Mouse (Mus musculus) adrenal gland, adult 8-10 months (tissue): ENCODE results near the gene Rock2. TPM values are rescaled to one million over a fixed set of nuclear protein-coding genes. Genes with fewer than 3 reads are reported as not detected.

Experiments used
- DNase-seq: peaks from one replicate; pipeline ENCODE4 v3.0.0; 2022
- total RNA-seq, 4 experiments: library from RNA; stranded (reverse); gene quantifications; 2 replicates each; pipeline ENCODE4 v1.2.4; 2022

The Rock2 gene
- total RNA-seq, 4 experiments from 2014 or later: 75.8 to 109 (median 89.6) TPM

DNA sequence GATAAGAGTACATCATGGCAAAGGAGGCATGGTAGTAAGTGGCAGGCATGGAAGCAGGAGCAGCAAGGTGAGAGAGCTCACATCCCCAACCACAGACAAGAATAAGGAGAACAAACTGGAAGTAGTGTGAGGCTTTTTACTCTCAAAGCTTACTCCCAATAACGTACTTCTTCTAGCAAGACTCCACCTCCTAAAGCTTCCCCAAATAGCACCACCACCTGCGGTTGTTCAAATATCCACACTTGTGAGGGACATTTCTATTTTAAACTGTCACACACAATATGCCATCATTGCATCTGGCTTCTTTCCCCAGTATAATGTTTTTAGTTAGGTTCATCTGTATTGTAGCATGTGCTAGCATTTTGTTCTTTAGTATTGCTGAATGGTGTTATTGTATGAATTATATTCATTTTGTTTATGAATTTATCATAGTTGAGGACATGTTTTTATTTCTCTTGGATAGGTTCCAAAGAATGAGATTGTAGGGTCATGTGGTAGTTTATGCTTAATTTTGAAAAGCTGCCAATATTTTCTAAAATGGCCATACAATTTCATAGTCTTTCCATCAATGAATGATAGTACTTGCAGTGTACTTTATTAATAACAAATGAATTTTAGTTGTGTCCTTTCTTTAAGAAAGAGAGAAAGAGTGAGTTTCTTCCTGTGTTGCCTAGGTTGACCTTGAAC lies 9.4 kb downstream of the Rock2 start:
- no peak for DNase-seq

DNA sequence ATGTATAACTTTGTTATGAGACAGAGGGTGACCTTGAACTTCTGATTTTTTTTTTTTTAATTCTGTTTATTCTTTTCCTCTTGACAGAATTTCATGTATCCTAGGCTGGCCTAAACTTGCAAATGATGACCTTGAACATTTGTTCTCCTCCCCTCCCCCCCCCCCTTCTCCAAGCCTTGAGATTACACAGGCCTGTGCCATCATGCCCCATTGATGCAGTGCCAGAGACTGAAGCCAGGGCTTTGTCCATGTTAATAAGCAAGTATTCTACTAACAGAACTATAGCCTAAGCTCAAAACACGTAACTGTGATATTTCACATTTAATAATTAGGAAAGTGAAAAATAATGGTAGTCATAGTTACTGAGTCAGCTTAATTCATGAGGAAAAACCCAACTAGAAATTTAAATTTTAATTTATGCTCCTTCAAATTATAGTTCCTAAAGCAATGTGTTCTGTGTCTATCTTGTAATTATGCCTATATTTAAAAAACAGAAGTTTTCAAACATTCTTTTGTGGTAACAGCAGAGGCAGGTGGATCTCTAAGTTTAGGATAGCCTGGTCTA lies 12.7 kb downstream of the Rock2 start:
- DNase-seq: no peak

DNA sequence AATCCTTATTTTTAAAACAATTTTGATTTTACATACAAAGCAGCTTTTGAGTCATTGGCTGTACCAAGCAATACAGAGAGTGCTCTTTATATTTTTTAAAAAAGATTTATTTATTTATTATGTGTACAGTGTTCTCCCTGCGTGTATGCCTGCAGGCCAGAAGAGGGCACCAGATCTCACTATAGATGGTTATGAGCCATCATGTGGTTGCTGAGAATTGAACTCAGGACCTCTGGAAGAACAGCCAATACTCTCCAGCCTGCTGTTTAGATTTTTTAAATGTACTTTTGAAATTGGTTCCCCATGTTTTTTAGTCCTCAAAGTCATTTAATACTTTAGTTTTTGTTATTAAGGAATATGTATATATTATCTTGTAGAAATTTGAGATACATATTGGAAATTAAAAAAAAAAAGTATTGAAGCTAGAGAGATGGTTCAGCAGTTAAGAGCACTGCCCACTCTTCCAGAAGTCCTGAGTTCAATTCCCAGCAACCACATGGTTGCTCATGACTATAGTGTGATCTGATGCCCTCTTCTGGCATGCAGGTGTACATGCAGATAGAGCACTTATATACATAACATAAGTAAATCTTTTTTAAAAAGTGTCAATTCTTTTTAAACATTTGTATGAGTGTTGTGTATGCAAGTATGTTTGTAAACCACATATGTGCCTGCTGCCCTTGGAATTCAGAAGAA lies 13.4 kb downstream of the Rock2 start:
- DNase-seq: no peak

DNA sequence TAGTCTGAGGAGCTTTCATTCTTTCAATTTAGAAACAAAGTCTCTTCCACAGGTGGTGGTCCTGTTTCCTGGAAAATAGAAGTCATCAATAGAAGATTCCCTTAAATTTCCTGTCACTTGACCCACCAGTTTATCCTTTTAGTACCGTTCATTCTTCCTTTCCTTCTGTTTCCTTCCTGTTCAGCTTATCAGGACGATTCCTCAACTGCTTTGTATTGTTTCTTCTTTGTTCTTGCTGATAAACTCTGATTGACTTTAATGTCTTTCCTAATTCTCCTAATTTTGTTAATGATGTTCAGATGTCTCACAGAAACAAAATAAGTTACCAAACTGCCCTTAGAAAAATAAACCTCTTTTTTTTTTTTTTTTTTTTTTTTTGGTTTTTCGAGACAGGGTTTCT lies 16.8 kb downstream of the Rock2 start:
- DNase-seq: no peak

DNA sequence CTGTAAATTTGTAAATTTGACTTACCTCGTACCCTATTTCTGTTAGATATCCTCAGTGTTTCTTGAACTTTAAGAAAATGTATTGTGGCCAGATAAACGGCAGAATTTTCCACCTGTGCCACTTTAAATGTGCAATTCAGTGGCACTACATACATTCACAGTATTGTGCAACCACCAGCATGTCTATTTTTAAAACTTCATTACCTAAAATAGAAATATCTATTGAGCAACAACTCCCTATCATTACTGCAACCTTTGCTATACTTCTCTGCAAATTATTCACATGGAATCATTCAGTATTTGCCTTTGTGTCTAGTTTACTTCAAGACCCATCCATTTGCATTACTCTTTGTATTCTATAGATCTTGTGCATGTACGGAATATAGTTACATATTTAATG lies 17.9 kb downstream of the Rock2 start:
- no peak for DNase-seq

DNA sequence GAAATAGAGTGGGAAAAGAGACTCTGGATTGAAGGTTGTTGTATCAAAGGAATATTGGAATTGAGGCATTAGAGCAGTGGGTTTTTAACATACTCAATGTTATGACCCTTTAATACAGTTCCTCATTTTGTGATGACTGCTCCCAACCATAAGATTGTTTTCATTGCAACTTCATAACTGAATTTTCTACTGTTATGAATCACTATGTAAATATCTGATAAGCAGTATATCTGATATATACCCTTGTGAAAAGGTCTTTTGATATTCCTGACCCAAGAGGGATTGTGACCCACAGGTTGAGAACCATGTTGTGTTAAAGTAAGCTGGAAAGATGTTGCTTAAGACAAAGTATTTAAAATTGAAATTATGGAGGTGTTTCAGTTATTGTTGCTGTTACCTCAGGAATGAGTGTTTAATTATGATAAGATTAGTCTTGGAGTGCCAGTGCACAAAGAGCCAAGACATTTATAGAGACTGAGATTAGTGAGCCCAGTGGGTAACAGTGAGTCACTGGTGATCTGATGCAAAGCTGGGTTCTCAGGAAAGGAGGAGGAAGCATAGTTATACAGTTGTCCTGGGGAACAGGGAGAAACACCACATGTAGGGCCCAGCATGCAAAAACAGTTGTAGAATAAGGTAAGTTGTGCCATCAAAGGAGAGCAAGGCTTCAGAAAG lies 25.6 kb downstream of the Rock2 start:
- no peak for DNase-seq

DNA sequence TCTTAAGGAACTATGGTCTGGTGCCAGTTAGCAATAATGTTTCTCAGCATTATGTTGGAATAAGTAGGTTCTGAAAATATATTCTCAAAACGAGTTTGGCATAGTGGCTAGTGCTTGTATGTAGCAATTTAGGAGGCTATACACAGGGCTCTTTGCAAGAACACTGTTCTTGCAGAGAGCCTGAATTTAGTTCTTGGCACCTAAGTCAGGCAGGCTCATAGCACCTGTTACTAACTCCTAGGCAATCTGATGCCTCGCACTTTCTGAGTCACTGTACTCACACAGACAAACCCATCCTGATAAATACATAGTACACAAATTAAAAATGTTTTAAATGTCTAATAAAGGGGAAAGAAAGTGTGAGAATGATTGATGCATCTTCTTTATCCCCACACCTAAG lies 33.2 kb downstream of the Rock2 start:
- DNase-seq: no peak

DNA sequence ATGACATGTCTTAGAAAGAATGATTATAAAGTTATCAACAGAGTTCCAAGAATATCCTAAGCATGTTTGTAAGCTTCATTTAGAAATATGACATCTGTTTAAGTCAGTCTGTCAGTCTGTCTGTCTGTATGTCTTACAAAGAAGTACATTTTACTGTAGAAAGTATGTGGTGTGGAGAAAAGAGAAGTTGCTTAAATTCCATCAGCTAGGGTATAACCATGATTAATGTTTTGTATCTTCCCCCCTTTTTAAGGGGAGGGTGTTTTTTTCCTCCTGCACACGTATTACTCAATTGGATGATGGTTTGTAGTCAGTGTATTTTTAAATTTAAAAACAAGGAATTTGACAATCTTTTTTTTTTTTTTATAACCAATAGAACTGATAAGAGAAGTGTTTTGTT lies 39.7 kb downstream of the Rock2 start:
- DNase-seq: no peak

DNA sequence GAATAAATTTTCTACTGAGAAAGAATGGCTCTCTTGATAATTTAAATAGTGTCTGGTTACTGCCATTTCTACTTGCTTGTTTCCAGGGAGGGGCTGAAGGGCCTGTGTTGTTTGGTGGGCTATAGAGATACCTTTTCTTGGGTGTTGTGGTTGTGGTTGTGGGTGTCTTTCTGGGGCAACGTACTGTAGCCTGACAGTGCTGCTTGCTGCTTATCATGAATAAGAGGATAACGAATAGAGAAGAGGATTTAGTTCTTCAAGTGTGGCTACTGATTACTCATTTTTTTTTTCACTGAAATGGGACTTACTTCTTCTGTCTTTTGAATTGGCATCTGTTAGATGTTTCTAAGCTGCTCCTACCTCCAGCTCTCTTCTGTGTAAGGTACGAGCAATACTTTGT lies 47.3 kb downstream of the Rock2 start:
- no peak for DNase-seq

DNA sequence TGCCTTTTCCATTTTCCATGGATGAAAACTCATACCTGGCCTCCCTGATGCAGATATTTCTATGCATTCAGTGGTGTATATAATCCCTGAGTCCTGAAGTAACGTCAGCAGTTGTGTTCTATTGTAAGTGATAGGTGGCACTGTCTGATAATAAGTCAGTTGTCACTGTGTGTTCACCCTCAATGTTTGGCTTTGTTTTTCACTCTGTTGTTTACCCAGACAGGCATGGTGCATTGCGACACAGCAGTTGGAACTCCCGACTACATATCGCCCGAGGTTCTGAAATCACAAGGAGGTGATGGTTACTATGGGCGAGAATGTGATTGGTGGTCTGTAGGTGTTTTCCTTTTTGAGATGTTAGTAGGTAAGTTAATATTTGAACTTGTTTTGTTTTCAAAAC lies 53.5 kb downstream of the Rock2 start:
- no peak for DNase-seq

DNA sequence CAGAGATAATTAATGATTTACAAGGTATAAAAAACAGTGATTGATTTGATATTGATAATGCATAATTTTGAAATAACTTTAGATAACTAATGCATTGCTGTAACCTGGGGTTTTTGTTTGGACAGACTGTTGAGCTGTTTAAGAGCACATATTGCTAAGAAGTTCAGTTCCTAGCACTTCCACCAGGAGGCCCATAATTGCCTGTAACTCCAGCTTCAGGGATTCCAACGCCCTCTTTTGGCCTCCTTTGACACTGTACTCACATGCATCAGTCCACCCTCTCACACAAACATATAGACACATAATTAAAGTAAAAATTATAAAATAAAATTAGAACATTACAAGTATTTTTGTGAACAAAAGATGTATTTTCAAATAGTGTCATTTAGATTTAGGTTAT lies 64.2 kb downstream of the Rock2 start:
- no peak for DNase-seq

DNA sequence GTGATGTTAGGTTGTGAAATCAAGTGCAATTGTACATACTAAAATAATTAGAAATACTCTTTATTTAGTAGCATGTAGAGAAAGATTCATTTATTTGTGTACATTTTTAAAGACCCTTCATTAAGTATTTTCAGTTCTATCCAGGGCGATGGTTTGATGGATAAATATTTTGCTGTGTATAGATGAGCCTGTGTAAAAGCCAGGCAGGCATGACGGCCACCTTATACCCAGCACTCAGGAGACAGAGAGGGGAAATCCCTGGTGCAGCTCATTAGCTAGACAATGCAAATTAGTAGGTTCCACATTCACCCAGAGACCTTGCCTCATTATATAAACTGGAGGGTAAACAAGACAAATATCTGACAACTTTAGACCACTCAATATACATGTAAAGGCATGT lies 68.7 kb downstream of the Rock2 start:
- no peak for DNase-seq

DNA sequence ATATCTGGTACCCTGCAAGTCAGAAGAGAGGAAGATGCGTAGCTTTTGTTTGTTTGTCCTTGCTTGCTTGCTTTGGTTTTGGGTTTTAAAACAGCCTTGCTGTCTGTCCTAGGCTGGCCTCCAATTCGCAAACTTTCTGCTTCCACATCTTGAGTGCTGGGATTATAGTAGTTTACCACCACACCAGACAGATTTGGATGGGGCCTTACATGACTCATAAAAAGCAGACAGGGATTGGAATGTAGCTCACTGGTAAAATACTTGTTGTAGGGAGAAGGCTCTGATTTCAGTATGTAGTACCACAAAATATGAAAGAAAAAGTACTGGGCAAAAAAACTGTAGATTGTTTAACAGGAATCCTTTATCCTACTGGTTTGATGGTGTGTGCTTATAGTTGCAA lies 72.1 kb downstream of the Rock2 start:
- no peak for DNase-seq

DNA sequence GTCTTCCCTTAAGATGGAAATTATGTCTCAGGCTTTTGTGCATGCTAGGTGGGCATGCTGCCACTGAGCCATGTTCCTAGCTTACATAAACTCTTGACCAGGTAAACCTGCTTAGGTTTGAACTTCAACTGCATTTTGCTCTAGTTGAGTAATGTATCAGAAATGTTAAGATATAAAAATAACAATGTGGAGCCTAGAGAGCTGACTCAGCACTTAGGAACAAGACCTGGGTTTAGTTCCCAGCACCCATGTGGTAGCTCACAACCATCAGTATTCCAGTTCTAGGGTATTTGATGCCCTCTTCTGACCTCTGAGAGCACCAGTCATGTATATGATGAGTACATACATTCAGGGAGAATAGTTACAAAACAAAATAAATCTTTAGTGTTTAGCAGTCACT lies 82.4 kb downstream of the Rock2 start:
- DNase-seq: no peak

DNA sequence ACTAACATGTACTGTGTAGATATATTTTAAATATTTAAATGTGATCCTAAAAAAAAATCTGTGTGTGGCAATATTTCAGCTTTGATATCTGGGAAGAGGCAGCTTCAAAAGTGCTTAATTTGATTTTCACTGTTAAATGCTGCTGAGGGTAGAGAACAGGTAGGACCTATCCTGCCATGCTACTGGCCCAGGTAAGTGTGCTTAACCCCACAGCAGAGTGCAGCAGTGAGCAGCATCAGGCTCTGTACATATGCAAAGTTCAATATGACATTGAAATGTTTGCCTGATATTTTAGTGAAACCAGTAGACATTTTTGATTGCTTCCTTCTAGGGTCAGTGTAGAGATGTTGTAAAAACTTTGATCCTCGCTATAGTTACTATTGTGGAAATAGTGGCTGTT lies 91.1 kb downstream of the Rock2 start:
- DNase-seq: no peak

DNA sequence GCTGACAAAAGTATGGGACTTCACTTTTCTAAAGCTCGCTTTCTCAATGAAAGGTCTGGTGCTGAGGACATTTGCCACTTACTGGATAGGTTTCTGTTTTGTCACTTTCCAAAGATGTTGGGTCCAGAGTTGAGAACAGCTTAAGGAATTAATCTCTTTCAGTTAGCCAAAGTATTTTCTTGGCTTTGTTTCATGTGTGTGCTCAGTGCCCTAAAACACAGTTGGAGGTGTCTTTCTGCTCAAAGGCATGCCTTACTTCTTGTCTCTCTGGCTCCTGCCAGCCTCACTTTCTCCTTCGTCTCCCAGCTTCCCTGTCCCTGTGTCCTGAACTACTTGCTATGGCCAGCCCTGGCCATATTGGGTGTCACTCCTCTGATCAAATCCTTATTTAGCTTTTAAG lies 96.7 kb downstream of the Rock2 start:
- no peak for DNase-seq

DNA sequence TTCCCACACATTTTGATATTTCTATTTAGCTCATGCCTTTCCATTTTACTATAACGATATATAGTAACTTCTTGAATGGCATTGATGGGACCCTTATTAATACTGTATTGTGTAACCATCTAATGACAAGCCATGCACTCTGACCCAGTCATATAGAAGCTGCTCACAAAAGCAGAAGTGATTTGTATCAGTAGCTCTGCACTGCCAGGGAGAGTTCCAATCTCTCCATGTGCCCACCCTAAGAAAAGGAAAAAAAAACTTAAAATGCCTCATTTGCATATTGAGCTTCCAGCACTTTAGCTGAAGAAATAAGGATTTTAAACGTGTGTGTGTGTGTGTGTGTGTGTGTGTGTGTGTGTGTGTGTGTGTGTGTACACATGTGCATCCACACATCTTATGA lies 97.7 kb downstream of the Rock2 start:
- DNase-seq: no peak

DNA sequence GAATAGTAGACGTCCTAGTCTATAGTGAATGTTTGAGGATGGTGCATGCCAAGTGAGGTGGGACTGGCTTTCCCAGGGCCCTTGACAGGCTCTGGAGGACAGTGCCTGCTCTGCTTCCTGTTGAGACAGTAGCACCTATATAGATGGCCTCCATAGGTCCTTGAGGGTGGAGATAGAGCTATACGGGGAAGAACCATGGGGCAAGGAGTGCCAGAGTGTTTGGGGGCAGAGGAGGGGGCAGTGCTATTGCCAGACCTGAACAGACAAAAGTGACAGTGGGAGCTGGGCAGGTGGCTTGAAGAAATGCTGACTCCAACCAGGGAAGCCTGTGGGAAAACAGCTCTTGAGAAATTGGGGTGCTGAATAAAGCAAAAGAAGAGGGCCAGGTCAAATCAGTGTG lies 99.6 kb downstream of the Rock2 start:
- DNase-seq: no peak

DNA sequence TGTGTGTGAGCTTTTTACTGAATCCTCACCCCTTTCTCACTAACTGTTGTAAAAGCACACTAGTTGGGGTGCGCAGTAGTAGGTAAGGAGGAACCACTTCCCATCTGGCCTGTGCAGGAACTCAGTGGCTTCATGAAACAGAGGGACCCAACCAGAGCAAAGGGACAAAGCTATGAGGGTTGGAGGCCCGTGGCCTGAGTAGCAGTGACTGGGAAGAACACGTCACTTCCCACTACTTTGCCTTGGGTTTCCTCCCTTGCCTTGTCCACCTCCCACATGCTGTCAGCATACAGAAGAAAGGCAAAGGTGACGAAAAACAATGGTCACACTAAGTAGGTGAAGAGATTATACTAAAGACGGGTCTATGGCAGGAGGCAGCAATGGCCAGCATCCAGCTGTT lies 101.6 kb downstream of the Rock2 start:
- DNase-seq: no peak

DNA sequence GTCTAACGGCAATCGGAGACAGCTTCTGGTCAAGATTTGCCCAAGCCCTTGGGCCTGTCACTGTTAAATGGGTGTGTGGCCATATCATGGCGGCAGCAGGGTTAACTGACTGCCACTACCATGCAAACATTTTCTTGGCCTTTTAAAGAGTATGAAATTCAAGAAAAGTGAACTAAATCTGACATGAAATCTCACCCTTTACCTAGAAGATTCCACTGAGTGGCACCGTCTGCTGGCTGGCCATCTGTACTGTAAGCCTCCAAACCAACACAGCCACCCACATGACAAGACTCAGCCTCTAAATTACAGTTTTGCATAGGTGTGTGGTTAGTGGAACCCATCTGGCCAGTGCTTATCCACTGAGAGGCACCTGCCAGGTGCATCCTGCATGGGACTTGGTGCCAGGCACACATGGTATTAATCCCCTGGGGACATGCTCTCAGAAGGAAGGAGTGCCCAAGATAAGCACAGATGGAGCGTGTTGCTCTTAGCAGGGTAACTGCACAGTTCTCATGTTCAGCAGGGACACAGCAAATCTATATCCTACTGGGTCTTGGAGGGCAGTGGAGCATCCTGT lies 102.3 kb downstream of the Rock2 start:
- no peak for DNase-seq

DNA sequence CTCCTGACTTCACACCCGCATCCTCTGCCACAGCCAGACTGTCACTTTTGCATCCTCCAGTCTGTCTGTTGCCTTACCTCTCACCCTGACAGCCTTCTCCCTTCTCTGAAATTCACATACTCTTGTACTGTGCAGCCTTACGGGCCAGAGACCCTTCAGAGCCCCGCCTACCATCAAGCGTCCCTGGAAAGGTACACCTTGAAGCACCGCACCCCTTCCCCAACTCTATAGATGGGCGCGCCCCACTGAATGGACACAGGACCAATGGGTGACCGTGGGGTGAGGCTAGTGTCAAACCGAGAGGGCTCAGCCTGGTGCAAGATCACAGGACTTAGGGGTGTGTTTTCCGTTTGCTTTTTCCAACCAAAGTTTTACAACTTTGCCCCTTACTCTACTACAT lies 104.5 kb downstream of the Rock2 start:
- DNase-seq: peak; percentile 26

DNA sequence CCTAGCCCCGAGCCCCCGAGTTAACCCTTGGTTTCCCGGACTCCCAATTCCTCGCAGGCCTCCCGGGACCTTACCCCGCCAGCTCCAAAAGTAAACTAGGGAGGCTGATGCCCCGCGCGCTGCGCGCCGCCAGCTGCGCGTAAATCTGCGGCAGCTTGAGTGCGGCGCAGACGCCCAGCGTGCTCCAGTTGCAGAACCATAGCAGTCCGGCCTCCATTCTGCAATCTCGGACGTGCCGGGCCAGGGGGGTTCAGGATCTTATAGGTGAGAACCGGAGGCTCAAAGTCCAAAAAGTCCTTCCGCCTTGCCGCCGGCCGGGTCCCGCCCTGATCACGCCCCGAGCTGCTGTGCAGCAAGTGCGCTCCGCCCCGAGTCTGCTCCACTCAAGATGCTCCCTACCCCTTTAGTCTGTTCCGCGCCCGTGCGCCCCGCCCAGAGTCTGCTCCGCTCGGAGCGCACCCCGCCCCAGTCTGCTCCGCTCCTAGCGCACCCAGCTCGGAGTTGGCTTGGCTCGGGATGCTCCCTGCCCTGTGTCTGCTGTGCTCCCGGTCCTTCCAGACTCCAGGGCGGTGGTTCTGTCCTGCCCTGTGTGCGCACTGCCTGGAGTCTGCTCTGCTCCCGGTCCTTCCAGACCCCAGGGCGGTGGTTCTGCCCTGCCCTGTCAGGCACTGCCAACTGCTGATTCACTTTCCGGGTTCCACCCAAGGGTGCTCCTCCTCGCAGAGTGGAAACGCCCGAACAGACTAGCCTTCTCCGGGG lies 105.2 kb downstream of the Rock2 start, which contains the start of gene Pqlc3:
Pqlc3 (minus strand) TSS at position 670 of the 759 bp plus-strand sequence.
- peak; percentile 88 for DNase-seq
